Mouse (Mus musculus) cerebellum, adult 2 months (tissue): ENCODE results near the gene Olfr1124. TPM values are rescaled to one million over a fixed set of nuclear protein-coding genes. Genes with fewer than 3 reads are reported as not detected.
"Not testable (repeated sequence)": the region's sequence is repeated elsewhere in the genome, so short reads cannot be mapped to it uniquely, and the experiment has no call there.

Experiments used
- DNase-seq, 2 experiments: peaks; one replicate each; pipeline ENCODE4 v3.0.0; 2021
- H3K27ac ChIP-seq: fragments of 200-500 bp; 2 replicates; pipeline ENCODE4 v1.5.1; 2012; ENCODE audit warnings: low read length, control low read depth, inconsistent platforms; ENCODE audit not compliant: insufficient read depth
- H3K27me3 ChIP-seq: fragments of 200-500 bp; 2 replicates; pipeline ENCODE4 v1.6.1; 2012; ENCODE audit warnings: inconsistent platforms, mild to moderate bottlenecking, low read length, moderate library complexity; ENCODE audit not compliant: control insufficient read depth, insufficient read depth
- H3K4me1 ChIP-seq: fragments of 200-500 bp; 2 replicates; pipeline ENCODE4 v1.6.1; 2011; ENCODE audit warnings: low read length; ENCODE audit not compliant: control insufficient read depth, insufficient read depth
- H3K4me3 ChIP-seq: fragments of 200-500 bp; replicated peaks from 2 replicates; pipeline ENCODE3; 2011; ENCODE audit warnings: mild to moderate bottlenecking, low read depth, low read length, control low read depth; ENCODE audit not compliant: insufficient read depth
- CTCF ChIP-seq: fragments of 200-500 bp; IDR thresholded peaks from 2 replicates; pipeline ENCODE4 v1.5.1; 2011; ENCODE audit warnings: low read depth, mild to moderate bottlenecking, control low read depth, low read length, moderate library complexity, borderline replicate concordance; ENCODE audit not compliant: insufficient read depth
- POLR2A ChIP-seq: fragments of 200-500 bp; IDR thresholded peaks from 2 replicates; pipeline ENCODE4 v1.6.1; 2011; ENCODE audit warnings: low read length, control low read depth, borderline replicate concordance; ENCODE audit not compliant: insufficient read depth
- WGBS: fragments of 180-500 bp; shearing (Covaris S2); methylation state at CpG from one replicate; pipeline ENCODE4 v1.1.7; 2018; 5-methylcytosine and 5-hydroxymethylcytosine counted together
- polyA plus RNA-seq: library from polyadenylated mRNA; depleted of rRNA; stranded (reverse); fragments of >200 nt; gene quantifications from 2 replicates; pipeline ENCODE4 v1.2.3, GENCODE M21; 2012; rRNA removed

Olfr1124 gene
- not detected in 2 replicates for polyA plus RNA-seq

DNA sequence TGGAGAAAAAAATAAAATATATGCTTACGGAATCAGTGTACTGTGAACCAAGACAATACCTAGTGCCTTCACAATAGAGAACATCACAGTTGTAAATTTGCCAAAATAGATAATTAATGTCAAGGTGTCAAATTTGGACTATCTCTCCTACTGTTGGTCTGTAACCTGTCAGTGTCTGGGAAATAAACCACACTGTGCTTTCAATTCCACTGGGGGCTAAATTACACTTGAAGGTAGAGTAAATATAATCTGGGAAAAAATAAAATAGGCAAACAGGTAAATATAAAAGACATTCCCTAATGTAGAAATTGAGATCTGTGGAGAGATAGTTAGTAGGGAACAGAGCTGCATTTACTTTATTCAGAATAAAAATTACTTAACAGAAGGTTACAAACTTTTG is at the start of gene Olfr1124:
Gene Olfr1124 (plus strand): TSS at position 301 of the 400 bp plus-strand sequence.
- no peaks in the 10 kb centered on the region for H3K4me1 ChIP-seq
- no peak within 1 kb of the TSS for H3K4me3 ChIP-seq
- 93% methylated on average over 1 of the region's 1 CpGs for WGBS
- TF ChIP-seq CTCF (no peak), POLR2A (no peak)
- DNase-seq = no peak
- H3K27me3 ChIP-seq = no peaks in the 10 kb centered on the region
- no peak within 1 kb of the TSS for H3K27ac ChIP-seq

DNA sequence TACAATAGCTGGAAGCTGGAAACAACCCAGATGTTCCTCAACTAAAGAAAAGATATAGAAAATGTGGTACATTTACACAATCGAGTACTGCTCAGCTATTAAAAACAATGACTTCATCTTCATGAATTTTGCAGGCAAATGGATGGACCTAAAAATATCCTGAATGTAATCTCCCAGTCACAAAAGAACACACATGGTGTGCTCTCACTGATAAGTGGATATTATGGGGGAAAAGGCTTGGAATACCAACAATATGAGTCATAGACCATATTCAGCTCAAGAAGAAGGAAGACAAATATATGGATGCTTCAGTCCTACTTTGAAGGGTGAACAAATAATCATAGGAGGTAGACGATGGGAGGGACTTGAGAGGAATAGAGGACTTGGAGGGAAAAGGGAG is 46.1 kb upstream of the Olfr1124 start:
- 82% methylated on average over 2 of the region's 2 CpGs for WGBS
- H3K4me1 ChIP-seq = no peaks in the 10 kb centered on the region
- H3K27ac ChIP-seq = no peak overlapping the region
- H3K4me3 ChIP-seq = no peak overlapping the region
- H3K27me3 ChIP-seq = no peaks in the 10 kb centered on the region
- no peak for TF ChIP-seq CTCF
- no peak for TF ChIP-seq POLR2A
- DNase-seq = no peak

DNA sequence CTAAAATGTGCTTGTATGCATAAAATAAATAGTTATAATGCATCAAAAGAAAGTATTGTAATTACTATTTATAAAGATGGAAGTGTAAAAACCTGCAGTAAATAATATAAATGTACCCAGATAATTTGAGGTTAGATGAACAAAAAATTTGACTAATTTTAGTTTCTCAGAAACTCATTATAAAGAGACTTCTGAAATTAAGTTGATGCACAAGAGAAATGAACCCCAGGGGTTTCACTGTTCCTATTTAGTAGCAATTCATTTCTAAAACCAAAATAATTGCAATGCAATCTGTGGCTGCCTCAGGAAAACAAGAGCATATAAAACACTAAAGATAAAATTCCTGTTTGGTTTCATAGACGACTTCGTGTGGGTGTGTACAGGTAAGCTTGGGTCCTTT is 44.5 kb upstream of the Olfr1124 start, which contains the start of gene Olfr1122:
Gene Olfr1122 (plus strand): TSS at position 301 of the 400 bp plus-strand sequence.
- WGBS = 94% methylated on average over 2 of the region's 2 CpGs
- TF ChIP-seq CTCF (no peak), POLR2A (no peak)
- Histone ChIP-seq H3K27ac (no peak within 1 kb of the TSS), H3K27me3 (no peaks in the 10 kb centered on the region), H3K4me1 (no peaks in the 10 kb centered on the region), H3K4me3 (no peak within 1 kb of the TSS)
- DNase-seq = no peak

DNA sequence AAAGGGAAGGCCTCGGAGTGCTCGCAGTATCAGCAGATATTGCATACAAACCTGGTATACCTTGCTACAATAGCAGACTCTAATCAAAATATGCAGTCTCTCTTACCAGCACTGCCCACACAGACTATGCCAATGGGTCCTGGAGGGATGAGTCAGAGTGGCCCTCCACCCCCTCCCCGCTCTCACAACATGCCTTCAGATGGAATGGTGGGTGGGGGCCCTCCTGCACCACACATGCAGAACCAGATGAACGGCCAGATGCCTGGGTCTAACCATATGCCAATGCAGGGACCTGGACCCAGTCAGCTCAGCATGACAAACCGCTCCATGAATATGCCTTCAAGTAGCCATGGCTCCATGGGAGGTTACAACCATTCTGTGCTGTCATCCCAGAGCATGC is 36.5 kb upstream of the Olfr1124 start:
- not testable (repeated sequence) for DNase-seq, H3K27me3 ChIP-seq, H3K4me3 ChIP-seq, H3K27ac ChIP-seq, H3K4me1 ChIP-seq
- WGBS = 86% methylated on average over 5 of the region's 5 CpGs

DNA sequence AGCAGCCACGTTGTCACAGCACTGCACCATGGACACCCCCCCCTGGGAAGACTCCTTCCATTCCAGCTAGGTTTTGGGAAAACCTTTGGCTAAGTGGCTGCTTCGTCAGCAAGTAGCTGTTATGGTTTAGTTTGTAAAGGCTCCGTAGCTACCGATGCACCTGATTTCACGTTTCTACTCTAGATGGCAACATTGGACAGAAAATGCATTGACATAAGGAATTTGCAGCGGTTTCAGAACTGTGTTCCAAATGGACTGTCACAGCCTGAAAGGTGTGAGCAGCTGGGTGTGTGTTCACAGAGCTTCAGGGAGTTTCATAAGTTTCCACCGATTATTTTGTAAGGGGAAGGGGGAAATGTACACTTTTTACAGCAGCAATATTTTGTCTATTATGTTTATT is 35.4 kb upstream of the Olfr1124 start:
- not testable (repeated sequence) for DNase-seq, H3K27me3 ChIP-seq, H3K4me3 ChIP-seq, H3K4me1 ChIP-seq, H3K27ac ChIP-seq
- 80% methylated on average over 7 of the region's 7 CpGs for WGBS

DNA sequence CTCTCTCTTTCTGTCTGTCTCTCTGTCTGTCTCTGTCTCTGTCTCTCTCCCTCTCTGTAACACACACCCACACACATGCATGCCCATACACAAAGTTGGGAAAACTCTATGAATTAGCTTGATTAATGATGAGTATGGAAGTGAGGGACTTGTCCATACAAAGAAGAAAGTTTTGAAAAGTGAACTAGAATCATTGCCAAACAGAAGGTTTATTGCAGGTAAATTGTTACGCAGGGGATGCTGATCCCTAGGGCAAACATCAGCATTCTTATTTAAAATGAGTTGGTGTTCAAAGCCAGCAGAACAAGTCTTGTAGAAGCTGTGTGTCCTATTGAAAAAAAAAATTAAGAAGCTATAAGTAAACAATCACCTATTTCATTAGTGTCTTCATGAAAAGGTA is 13.7 kb upstream of the Olfr1124 start, which contains the start of gene Olfr1123:
Gene Olfr1123 (plus strand): TSS at position 301 of the 400 bp plus-strand sequence.
- TF ChIP-seq POLR2A = no peak
- TF ChIP-seq CTCF = no peak
- Histone ChIP-seq H3K27me3 (no peaks in the 10 kb centered on the region), H3K4me3 (no peak within 1 kb of the TSS), H3K27ac (no peak within 1 kb of the TSS), H3K4me1 (no peaks in the 10 kb centered on the region)
- DNase-seq = no peak
- WGBS = 83% methylated on average over 1 of the region's 1 CpGs

DNA sequence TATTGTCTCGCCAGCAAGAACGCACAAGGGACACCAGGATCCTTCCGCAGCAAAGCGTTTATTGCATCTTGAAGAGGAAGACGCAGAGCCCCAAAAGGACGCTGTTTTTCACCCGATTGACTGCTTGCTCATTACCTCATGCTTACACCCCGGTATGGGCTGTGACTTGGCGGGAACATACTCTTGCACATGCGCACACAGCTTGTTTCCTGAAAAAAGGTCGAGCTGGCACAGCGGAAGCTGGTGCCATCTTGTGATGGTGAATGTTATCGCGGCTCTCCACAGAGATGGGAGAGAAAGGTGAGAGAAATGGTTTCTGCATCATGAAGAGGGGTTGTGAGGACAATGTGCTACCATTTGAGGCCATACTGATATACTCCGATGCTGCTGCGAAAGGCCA is 7.7 kb downstream of the Olfr1124 start:
- Histone ChIP-seq H3K27ac (no peak overlapping the region), H3K4me1 (no peaks in the 10 kb centered on the region), H3K4me3 (no peak overlapping the region), H3K27me3 (no peaks in the 10 kb centered on the region)
- 92% methylated on average over 16 of the region's 16 CpGs for WGBS
- no peak for TF ChIP-seq POLR2A
- no peak for TF ChIP-seq CTCF
- DNase-seq = no peak

DNA sequence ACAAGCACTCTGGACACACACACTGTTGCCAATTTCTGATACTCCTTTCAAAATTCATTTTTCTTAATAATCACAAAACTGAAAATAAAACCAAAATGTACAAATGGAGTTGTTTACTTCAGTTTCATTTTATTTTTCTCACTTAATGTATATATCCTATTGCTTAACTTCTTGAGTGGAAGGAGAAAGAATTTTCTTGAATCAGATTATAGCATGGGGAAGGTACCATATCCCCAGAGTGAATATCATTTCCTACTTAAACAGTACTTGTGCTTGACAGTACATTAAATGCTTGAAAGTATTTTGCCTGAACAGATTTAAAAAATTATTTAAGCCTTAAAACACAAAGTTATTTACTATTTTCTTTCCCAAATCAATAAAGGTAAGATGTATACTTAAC is 23.6 kb downstream of the Olfr1124 start, which contains the start of gene Olfr1126:
Gene Olfr1126 (plus strand): TSS at position 301 of the 400 bp plus-strand sequence.
- DNase-seq = no peak
- Histone ChIP-seq H3K4me1 (no peaks in the 10 kb centered on the region), H3K4me3 (no peak within 1 kb of the TSS), H3K27ac (no peak within 1 kb of the TSS), H3K27me3 (no peaks in the 10 kb centered on the region)
- TF ChIP-seq CTCF = no peak
- TF ChIP-seq POLR2A = no peak

DNA sequence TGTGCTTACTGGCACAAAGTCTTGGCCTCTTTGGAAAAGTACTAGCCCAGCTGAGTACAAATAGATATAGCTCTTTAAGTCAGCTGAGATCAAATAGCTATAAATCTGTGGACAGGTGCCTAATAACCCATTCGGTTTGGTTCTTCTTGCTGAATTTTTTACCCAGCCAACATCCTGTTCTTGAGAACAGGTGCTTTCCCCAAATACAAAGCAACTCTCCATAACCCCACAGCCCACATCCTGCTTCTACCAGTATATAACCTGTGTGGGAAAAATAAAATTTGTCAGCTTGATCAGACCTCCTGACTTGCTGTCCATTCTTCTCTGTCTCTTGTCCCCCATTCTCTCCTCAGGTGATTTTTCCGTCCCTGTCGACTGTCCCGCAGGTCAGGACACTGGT is 31.7 kb downstream of the Olfr1124 start:
- Histone ChIP-seq H3K27me3 (no peaks in the 10 kb centered on the region), H3K4me3 (no peak overlapping the region), H3K27ac (no peak overlapping the region), H3K4me1 (no peaks in the 10 kb centered on the region)
- no peak for DNase-seq
- TF ChIP-seq CTCF (no peak), POLR2A (no peak)
- WGBS = 94% methylated on average over 4 of the region's 4 CpGs
